Comparison of ENCODE assay signal across 7 mouse cellular contexts in genomic region chr2:18055016-18055928, GRCm38 (mm10). TPM values are rescaled to one million over a fixed set of nuclear protein-coding genes. Genes with fewer than 3 reads are reported as not detected.
DNase-seq lines count a peak whose midpoint lies in the region; ATAC-seq and TF ChIP-seq lines count a peak whose summit lies in the region.

TSS of gene Mllt10 (plus strand) at chr2:18055237.

- H3K4me1 ChIP-seq in CH12.LX (ENCODE audit: control insufficient read depth in 1 of 2, insufficient read depth in 2 of 2), result peaks cover 2 to 22% of the 10 kb centered on the region in 2 experiments; a peak in 2 of 4 replicates
- peaks cover 38% of the 10 kb centered on the region for H3K4me1 ChIP-seq in erythroblast, embryonic 14.5 days (ENCODE audit: control insufficient read depth)
- H3K4me1 ChIP-seq in heart, postnatal 0 days (ENCODE audit: control insufficient read depth, insufficient read depth), result peaks cover 28% of the 10 kb centered on the region
- H3K4me1 ChIP-seq in midbrain, embryonic 14.5 days (ENCODE audit: control insufficient read depth, insufficient read depth, low read length), result peaks cover 40% of the 10 kb centered on the region

- no peak for TF ChIP-seq CTCF in CH12.LX (conservative IDR thresholded peaks at IDR 0.05 in 1 of 2, IDR thresholded peaks at IDR 0.05 in 1 of 2; ENCODE audit: low read depth in 2 of 2, low read length in 2 of 2)
- TF ChIP-seq CTCF in heart, postnatal 0 days (IDR thresholded peaks at IDR 0.05; ENCODE audit: low read depth), result no peak

- 0 out of 2 replicates have a peak, but pooled peaks have one; percentile 22 for TF ChIP-seq EP300 in CH12.LX (IDR thresholded peaks at IDR 0.05; ENCODE audit: low read length)
- TF ChIP-seq EP300 in heart, postnatal 0 days (IDR thresholded peaks at IDR 0.05; ENCODE audit: low read depth), result no peak

- no peaks in the 10 kb centered on the region for H3K36me3 ChIP-seq in CH12.LX (replicated peaks in 1 of 2; ENCODE audit: control insufficient read depth in 1 of 2, insufficient read depth in 1 of 2, low read length in 1 of 2)
- H3K36me3 ChIP-seq in erythroblast, embryonic 14.5 days (ENCODE audit: control insufficient read depth), result no peaks in the 10 kb centered on the region
- H3K36me3 ChIP-seq in heart, postnatal 0 days (replicated peaks; ENCODE audit: control insufficient read depth, insufficient read depth, low read length), result no peaks in the 10 kb centered on the region
- H3K36me3 ChIP-seq in midbrain, embryonic 14.5 days (ENCODE audit: control insufficient read depth, insufficient read depth, low read length), result no peaks in the 10 kb centered on the region

- in situ Hi-C loops in CH12.LX (cut with MboI; ENCODE audit: low pct_ligation_motif_present, low pct_unique_long_range_greater_than_20kb, low sequenced_read_pairs), result no loop called here

- peak within 1 kb of the TSS; percentile 85 for H3K27ac ChIP-seq in CH12.LX (ENCODE audit: insufficient read depth, low read depth)
- H3K27ac ChIP-seq in heart, postnatal 0 days (ENCODE audit: low read depth), result peak within 1 kb of the TSS; percentile 99
- H3K27ac ChIP-seq in midbrain, embryonic 14.5 days (replicated peaks; ENCODE audit: low read depth, low read length), result peak within 1 kb of the TSS; percentile 100

- H3K4me2 ChIP-seq in CH12.LX (ENCODE audit: insufficient read depth, low read depth, poor library complexity, severe bottlenecking), result peak within 1 kb of the TSS; percentile 72
- peak within 1 kb of the TSS; percentile 76 for H3K4me2 ChIP-seq in heart, postnatal 0 days (ENCODE audit: low read depth, low read length)
- peak within 1 kb of the TSS; percentile 98 for H3K4me2 ChIP-seq in midbrain, embryonic 14.5 days (ENCODE audit: low read length)

- dilution Hi-C loops in CH12.LX (cut with MboI; ENCODE audit: extremely low pct_ligation_motif_present, extremely low pct_unique_long_range_greater_than_20kb, low sequenced_read_pairs), result no loop called here

- H3K27me3 ChIP-seq in CH12.LX (replicated peaks), result no peaks in the 10 kb centered on the region
- H3K27me3 ChIP-seq in erythroblast, embryonic 14.5 days (ENCODE audit: control insufficient read depth), result peaks cover 54% of the 10 kb centered on the region
- H3K27me3 ChIP-seq in heart, postnatal 0 days (ENCODE audit: control insufficient read depth, insufficient read depth, low read length), result no peaks in the 10 kb centered on the region
- H3K27me3 ChIP-seq in midbrain, embryonic 14.5 days (ENCODE audit: control insufficient read depth, insufficient read depth, low read length), result no peaks in the 10 kb centered on the region

- TF ChIP-seq RAD21 in CH12.LX (IDR thresholded peaks at IDR 0.05; ENCODE audit: low read depth, low read length), result no peak

- peak within 1 kb of the TSS; percentile 61 to 73 (median 70) for H3K4me3 ChIP-seq in CH12.LX (replicated peaks in 1 of 3; ENCODE audit: low read depth in 2 of 3, low read length in 2 of 3, poor library complexity in 1 of 3)
- peak within 1 kb of the TSS; percentile 95 for H3K4me3 ChIP-seq in erythroblast, embryonic 14.5 days (replicated peaks)
- H3K4me3 ChIP-seq in heart, postnatal 0 days (ENCODE audit: low read depth, low read length), result peak within 1 kb of the TSS; percentile 75
- H3K4me3 ChIP-seq in midbrain, embryonic 14.5 days (replicated peaks; ENCODE audit: low read depth, low read length), result peak within 1 kb of the TSS; percentile 58

- no peak for ATAC-seq in heart, postnatal 0 days (ENCODE audit: insufficient read depth, low read depth)
- no peak for ATAC-seq in midbrain, embryonic 14.5 days (ENCODE audit: low FRiP score, low TSS enrichment)

- WGBS in heart, postnatal 0 days, result 3% methylated on average over 20 of the region's 20 CpGs
- WGBS in midbrain, embryonic 14.5 days, result 3% methylated on average over 20 of the region's 20 CpGs

- peak; percentile 54 for DNase-seq in CH12.LX (ENCODE audit: extremely low read depth)
- DNase-seq in NIH3T3 (ENCODE audit: low read depth), result peak; percentile 33
- DNase-seq in heart, postnatal 0 days (ENCODE audit: low spot score), result peak; percentile 63
- DNase-seq in layer of hippocampus, postnatal 14 days (ENCODE audit: low spot score in 2 of 2), result no peak
- DNase-seq in midbrain, embryonic 14.5 days, result peak; percentile 67
- DNase-seq in frontal cortex, postnatal 14 days (ENCODE audit: low spot score in 2 of 2), result no peak

- peak; percentile 72 for TF ChIP-seq POLR2A in CH12.LX (IDR thresholded peaks at IDR 0.05; ENCODE audit: low read depth, low read length)

- peaks cover 8% of the 10 kb centered on the region for H3K79me2 ChIP-seq in CH12.LX (replicated peaks; ENCODE audit: control insufficient read depth, extremely low read depth, insufficient read depth, poor library complexity, severe bottlenecking)

- H3K9me3 ChIP-seq in CH12.LX (replicated peaks; ENCODE audit: low read length), result no peaks in the 10 kb centered on the region
- H3K9me3 ChIP-seq in erythroblast, embryonic 14.5 days (ENCODE audit: control insufficient read depth, low read length), result no peaks in the 10 kb centered on the region; the same call in 1 of the 2 replicates
- no peaks in the 10 kb centered on the region for H3K9me3 ChIP-seq in heart, postnatal 0 days (replicated peaks; ENCODE audit: control insufficient read depth, low read length)
- H3K9me3 ChIP-seq in midbrain, embryonic 14.5 days (ENCODE audit: control insufficient read depth, low read length), result no peaks in the 10 kb centered on the region

- peak within 1 kb of the TSS; percentile 70 for H3K9ac ChIP-seq in CH12.LX (ENCODE audit: insufficient read depth, low read depth)
- H3K9ac ChIP-seq in heart, postnatal 0 days (replicated peaks; ENCODE audit: low read depth, low read length), result peak within 1 kb of the TSS; percentile 92
- H3K9ac ChIP-seq in midbrain, embryonic 14.5 days (replicated peaks; ENCODE audit: low read length), result peak within 1 kb of the TSS; percentile 96

TF ChIP-seq in CH12.LX, 34 proteins besides CTCF, POLR2A, EP300 and RAD21:
- peak; percentile 58 for TF ChIP-seq ZMIZ1 (IDR thresholded peaks at IDR 0.05; ENCODE audit: low read depth, low read length)
- 0 out of 2 replicates have a peak, but pooled peaks have one; percentile 7 for TF ChIP-seq MAX (IDR thresholded peaks at IDR 0.05; ENCODE audit: low read length)
- no peak for TF ChIP-seq ZNF384 (IDR thresholded peaks at IDR 0.05; ENCODE audit: low read depth, low read length)
- TF ChIP-seq MYC (IDR thresholded peaks at IDR 0.05; ENCODE audit: low read depth, low read length), result no peak
- TF ChIP-seq ZC3H11A (IDR thresholded peaks at IDR 0.05; ENCODE audit: low read depth, low read length), result peak; percentile 46
- TF ChIP-seq NELFE (IDR thresholded peaks at IDR 0.05; ENCODE audit: low read depth, low read length), result peak; percentile 82
- TF ChIP-seq CHD2 (IDR thresholded peaks at IDR 0.05; ENCODE audit: low read length), result no peak
- 0 out of 2 replicates have a peak, but pooled peaks have one; percentile 36 for TF ChIP-seq ELF1 (IDR thresholded peaks at IDR 0.05; ENCODE audit: low read depth, low read length)
- TF ChIP-seq MEF2A (IDR thresholded peaks at IDR 0.05; ENCODE audit: borderline replicate concordance, low read depth, low read length), result peak; percentile 40; the same call in 1 of the 2 replicates
- TF ChIP-seq JUND (conservative IDR thresholded peaks at IDR 0.05; ENCODE audit: low read depth, low read length), result no peak; the same call in 1 of the 2 replicates
- peak; percentile 20; the same call in 1 of the 2 replicates for TF ChIP-seq ETS1 (conservative IDR thresholded peaks at IDR 0.05; ENCODE audit: low read depth, low read length)
- TF ChIP-seq POLR2AphosphoS2 (IDR thresholded peaks at IDR 0.05; ENCODE audit: low read depth, low read length), result peak; percentile 17; the same call in 1 of the 2 replicates
- TF ChIP-seq TBP (conservative IDR thresholded peaks at IDR 0.05; ENCODE audit: low read depth, low read length), result peak; percentile 95
- TF ChIP-seq HCFC1 (IDR thresholded peaks at IDR 0.05; ENCODE audit: low read depth, low read length), result peak; percentile 55; the same call in 1 of the 2 replicates
- TF ChIP-seq E2F4 (IDR thresholded peaks at IDR 0.05; ENCODE audit: insufficient replicate concordance, low read depth, low read length), result peak; percentile 5; the same call in 1 of the 2 replicates

RNA-seq across cellular contexts. Expression of gene Mllt10, which starts in this region (rescaled TPM):
- total RNA-seq in CH12.LX (2012; rRNA removed) (23.4 and 27.2 TPM in 2 replicates), CH12.LX (2014; rRNA removed) (22.0 and 23.0 TPM in 2 replicates)
- 36.6 and 39.2 TPM in 2 replicates for polyA plus RNA-seq in CH12.LX (2012; ENCODE audit: insufficient read length, low read depth)
- polyA plus RNA-seq in erythroblast, embryonic 14.5 days (2012), result 1.3 and 1.5 TPM in 2 replicates
- 14.8 and 25.6 TPM in 2 replicates for total RNA-seq in heart, postnatal 0 days (2014; rRNA removed; ENCODE audit: low replicate concordance)
- 22.1 and 24.8 TPM in 2 replicates for polyA plus RNA-seq in heart, postnatal 0 days (2015; fragmentation: Nextera tagmentation; extraction: Ambion mirVana)
- 10 to 100 TPM; 51.0 to 63.0 TPM for total RNA-seq in layer of hippocampus, postnatal 14 days (2021)
- 33.5 and 40.1 TPM in 2 replicates for polyA plus RNA-seq in midbrain, embryonic 14.5 days (2014; fragmentation: Nextera tagmentation; extraction: Ambion mirVana)

Comparison
In these comparisons a context has a peak if more than half of its experiments do, and no peak if none do; other contexts are left out.
1. DNase-seq: peak in CH12.LX (single experiment), NIH3T3 (single experiment), heart, postnatal 0 days (single experiment) and midbrain, embryonic 14.5 days (single experiment); none in layer of hippocampus, postnatal 14 days (0 of 2) and frontal cortex, postnatal 14 days (0 of 2).
2. Peak in every context shown above with its lines, with median percentiles within 50 percentile points of each other: H3K27ac ChIP-seq, H3K4me2 ChIP-seq, H3K4me3 ChIP-seq and H3K9ac ChIP-seq.